Mouse (Mus musculus): ENCODE data around the gene Fxyd2. TPM values are rescaled to one million over a fixed set of nuclear protein-coding genes. Genes with fewer than 3 reads are reported as not detected.

The Fxyd2 gene
- polyA plus RNA-seq, 2 experiments: 0.50 to 0.55 TPM

- H3K4me1 ChIP-seq (replicated peaks; ENCODE audit: control insufficient read depth in 2 of 2, insufficient read depth in 2 of 2, low read length in 1 of 2): no peaks in the 10 kb centered on the region
- WGBS (ENCODE audit: insufficient replicate concordance): 21% methylated on average over 1 of the region's 1 CpGs
- H3K4me3 ChIP-seq (ENCODE audit: insufficient read depth in 1 of 2, low read depth in 2 of 2, low read length in 2 of 2): no peak overlapping the region
- no peaks in the 10 kb centered on the region for H3K36me3 ChIP-seq (replicated peaks; ENCODE audit: control insufficient read depth, insufficient read depth, low read depth)
- H3K9me3 ChIP-seq (ENCODE audit: control insufficient read depth, low read length): no peaks in the 10 kb centered on the region
- H3K4me2 ChIP-seq (ENCODE audit: low read depth): no peak overlapping the region
- H3K27me3 ChIP-seq (ENCODE audit: control insufficient read depth, insufficient read depth, low read length): no peaks in the 10 kb centered on the region
- ATAC-seq (ENCODE audit: insufficient read depth): no peak
- no peak overlapping the region for H3K27ac ChIP-seq
- TF ChIP-seq CTCF (IDR thresholded peaks at IDR 0.05; ENCODE audit: low read depth): no peak
- no peak for TF ChIP-seq EP300 (IDR thresholded peaks at IDR 0.05; ENCODE audit: low read depth)
- no peak overlapping the region for H3K9ac ChIP-seq (replicated peaks)
- no peak for DNase-seq (ENCODE audit: low read depth in 3 of 3, low spot score in 3 of 3)
Observed at GRCm38 (mm10) chr9:45398336-45398735, 1.1 kb upstream of the Fxyd2 start.

- Histone ChIP-seq H3K9ac (replicated peaks) (no peak overlapping the region), H3K4me1 (replicated peaks; ENCODE audit: control insufficient read depth in 2 of 2, insufficient read depth in 2 of 2, low read length in 1 of 2) (no peaks in the 10 kb centered on the region), H3K27ac (no peak overlapping the region), H3K27me3 (ENCODE audit: control insufficient read depth, insufficient read depth, low read length) (no peaks in the 10 kb centered on the region), H3K4me3 (ENCODE audit: insufficient read depth in 1 of 2, low read depth in 2 of 2, low read length in 2 of 2) (no peak overlapping the region), H3K36me3 (replicated peaks; ENCODE audit: control insufficient read depth, insufficient read depth, low read depth) (no peaks in the 10 kb centered on the region), H3K4me2 (ENCODE audit: low read depth) (no peak overlapping the region), H3K9me3 (ENCODE audit: control insufficient read depth, low read length) (no peaks in the 10 kb centered on the region)
- TF ChIP-seq CTCF (IDR thresholded peaks at IDR 0.05; ENCODE audit: low read depth) (no peak), EP300 (IDR thresholded peaks at IDR 0.05; ENCODE audit: low read depth) (no peak)
- WGBS (ENCODE audit: insufficient replicate concordance): 32% methylated on average over 4 of the region's 4 CpGs
- ATAC-seq (ENCODE audit: insufficient read depth) (no peak), DNase-seq (ENCODE audit: low read depth in 3 of 3, low spot score in 3 of 3) (no peak)
Observed at GRCm38 (mm10) chr9:45401851-45402250, 2.4 kb downstream of the Fxyd2 start.

GRCm38 (mm10) chr9:45402957-45403356 is 3.5 kb downstream of the Fxyd2 start:
- no peaks in the 10 kb centered on the region for H3K9me3 ChIP-seq (ENCODE audit: control insufficient read depth, low read length)
- no peaks in the 10 kb centered on the region for H3K4me1 ChIP-seq (replicated peaks; ENCODE audit: control insufficient read depth in 2 of 2, insufficient read depth in 2 of 2, low read length in 1 of 2)
- H3K9ac ChIP-seq (replicated peaks): no peak overlapping the region
- ATAC-seq (ENCODE audit: insufficient read depth) (no peak), DNase-seq (ENCODE audit: low read depth in 3 of 3, low spot score in 3 of 3) (no peak)
- H3K4me3 ChIP-seq (ENCODE audit: insufficient read depth in 1 of 2, low read depth in 2 of 2, low read length in 2 of 2): no peak overlapping the region
- no peak overlapping the region for H3K4me2 ChIP-seq (ENCODE audit: low read depth)
- no peak overlapping the region for H3K27ac ChIP-seq
- no peaks in the 10 kb centered on the region for H3K36me3 ChIP-seq (replicated peaks; ENCODE audit: control insufficient read depth, insufficient read depth, low read depth)
- 31% methylated on average over 2 of the region's 2 CpGs for WGBS (ENCODE audit: insufficient replicate concordance)
- TF ChIP-seq EP300 (IDR thresholded peaks at IDR 0.05; ENCODE audit: low read depth): no peak
- TF ChIP-seq CTCF (IDR thresholded peaks at IDR 0.05; ENCODE audit: low read depth): no peak
- no peaks in the 10 kb centered on the region for H3K27me3 ChIP-seq (ENCODE audit: control insufficient read depth, insufficient read depth, low read length)

- H3K4me3 ChIP-seq (ENCODE audit: insufficient read depth in 1 of 2, low read depth in 2 of 2, low read length in 2 of 2): no peak overlapping the region
- no peaks in the 10 kb centered on the region for H3K27me3 ChIP-seq (ENCODE audit: control insufficient read depth, insufficient read depth, low read length)
- DNase-seq (ENCODE audit: low read depth in 3 of 3, low spot score in 3 of 3) (no peak), ATAC-seq (ENCODE audit: insufficient read depth) (no peak)
- H3K9me3 ChIP-seq (ENCODE audit: control insufficient read depth, low read length): no peaks in the 10 kb centered on the region
- WGBS (ENCODE audit: insufficient replicate concordance): 30% methylated on average over 5 of the region's 5 CpGs
- no peak for TF ChIP-seq CTCF (IDR thresholded peaks at IDR 0.05; ENCODE audit: low read depth)
- no peak for TF ChIP-seq EP300 (IDR thresholded peaks at IDR 0.05; ENCODE audit: low read depth)
- no peaks in the 10 kb centered on the region for H3K4me1 ChIP-seq (replicated peaks; ENCODE audit: control insufficient read depth in 2 of 2, insufficient read depth in 2 of 2, low read length in 1 of 2)
- H3K4me2 ChIP-seq (ENCODE audit: low read depth): no peak overlapping the region
- no peak overlapping the region for H3K9ac ChIP-seq (replicated peaks)
- no peak overlapping the region for H3K27ac ChIP-seq
- H3K36me3 ChIP-seq (replicated peaks; ENCODE audit: control insufficient read depth, insufficient read depth, low read depth): no peaks in the 10 kb centered on the region
Observed at GRCm38 (mm10) chr9:45405694-45406093, 6.2 kb downstream of the Fxyd2 start.

- H3K36me3 ChIP-seq (replicated peaks; ENCODE audit: control insufficient read depth, insufficient read depth, low read depth): no peaks in the 10 kb centered on the region
- ATAC-seq (ENCODE audit: insufficient read depth): no peak
- no peak overlapping the region for H3K9ac ChIP-seq (replicated peaks)
- H3K9me3 ChIP-seq (ENCODE audit: control insufficient read depth, low read length): no peaks in the 10 kb centered on the region
- no peak for TF ChIP-seq EP300 (IDR thresholded peaks at IDR 0.05; ENCODE audit: low read depth)
- TF ChIP-seq CTCF (IDR thresholded peaks at IDR 0.05; ENCODE audit: low read depth): no peak
- H3K4me1 ChIP-seq (replicated peaks; ENCODE audit: control insufficient read depth in 2 of 2, insufficient read depth in 2 of 2, low read length in 1 of 2): no peaks in the 10 kb centered on the region
- H3K27me3 ChIP-seq (ENCODE audit: control insufficient read depth, insufficient read depth, low read length): no peaks in the 10 kb centered on the region
- no peak overlapping the region for H3K4me2 ChIP-seq (ENCODE audit: low read depth)
- no peak overlapping the region for H3K4me3 ChIP-seq (ENCODE audit: insufficient read depth in 1 of 2, low read depth in 2 of 2, low read length in 2 of 2)
- H3K27ac ChIP-seq: no peak overlapping the region
- DNase-seq (ENCODE audit: low read depth in 3 of 3, low spot score in 3 of 3): no peak
- 55% methylated on average over 3 of the region's 3 CpGs for WGBS (ENCODE audit: insufficient replicate concordance)
Observed at GRCm38 (mm10) chr9:45406808-45407207, 7.3 kb downstream of the Fxyd2 start.
